Mouse (Mus musculus) brain, embryonic 14.5 days (tissue): ENCODE measurements around the gene Tuba1a.

ENCODE experiments used
- CTCF ChIP-seq: fragments of 200-500 bp; IDR thresholded peaks from 2 replicates; pipeline ENCODE4 v1.5.1; 2012; ENCODE audit warnings: inconsistent platforms, mild to moderate bottlenecking, moderate library complexity, borderline replicate concordance; ENCODE audit not compliant: insufficient read depth, insufficient read length; ENCODE audit errors: extremely low read depth
- POLR2A ChIP-seq: fragments of 200-500 bp; IDR thresholded peaks from 2 replicates; pipeline ENCODE4 v1.6.1; 2012; ENCODE audit warnings: mild to moderate bottlenecking, inconsistent platforms, borderline replicate concordance; ENCODE audit not compliant: poor library complexity, insufficient read depth, insufficient read length, severe bottlenecking; ENCODE audit errors: extremely low read depth

- no peak for TF ChIP-seq CTCF
- TF ChIP-seq POLR2A = peak; percentile 15; the same call in 1 of the 2 replicates
Observed at GRCm38 (mm10) chr15:98954425-98955253, 1.1 kb upstream of the Tuba1a start.
